Comparison of ENCODE assay signal across 14 mouse cellular contexts in the genomic region with DNA sequence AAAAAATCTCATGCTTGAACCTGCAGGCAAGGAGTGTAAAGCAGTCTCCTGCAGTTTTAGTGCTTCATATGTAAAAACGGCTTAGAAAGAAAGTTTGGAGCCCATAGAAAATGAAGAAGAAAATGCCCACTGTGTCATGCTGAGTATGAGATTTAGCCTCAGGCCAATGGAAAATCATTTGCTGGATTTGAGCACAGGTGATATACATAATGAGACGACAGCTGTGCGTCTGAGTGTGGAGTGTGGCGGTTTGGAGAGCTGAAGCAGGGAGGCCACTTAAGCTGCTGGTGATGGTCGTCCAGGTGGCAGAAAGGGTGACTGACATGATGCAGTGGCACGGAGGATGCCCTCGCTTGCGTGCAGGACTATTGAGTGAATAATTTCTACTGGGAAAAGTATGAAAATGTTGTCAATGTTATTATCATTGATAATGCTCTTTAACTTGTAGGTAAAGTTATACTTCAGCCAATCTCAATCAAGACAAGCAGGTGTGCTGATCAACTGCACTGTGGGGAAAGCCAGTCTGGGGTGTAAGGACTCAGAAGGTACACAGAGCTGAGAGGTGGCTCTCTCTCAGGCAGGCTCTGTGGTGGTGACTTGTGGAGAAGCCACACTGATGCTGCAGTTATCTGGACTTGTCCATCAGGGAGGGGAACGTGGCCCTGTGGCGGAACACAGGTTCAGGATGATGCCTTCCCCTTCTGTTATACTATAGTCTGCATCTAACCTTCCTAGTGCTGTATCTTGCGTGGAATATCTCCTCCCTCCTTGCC.
"Had no signal": no experiment of that assay in that cellular context is flagged by ENCODE, and none has a peak within 500 bp of the region (broad histone marks: within the 10 kb centered on the region; RNA-seq: fewer than 3 reads in every experiment).

No protein-coding gene starts in this region.

- H3K4me2 ChIP-seq: limb, embryonic 12.5 days; liver, embryonic 13.5 days; lung, embryonic 15.5 days had no signal

- H3K4me1 ChIP-seq: limb, embryonic 12.5 days; liver, embryonic 13.5 days; lung, embryonic 15.5 days had no signal

- H3K4me3 ChIP-seq: layer of hippocampus, adult 2 months; limb, embryonic 12.5 days; liver, embryonic 13.5 days; lung, embryonic 15.5 days had no signal

- DNase-seq: kidney, adult 18-20 months; kidney, postnatal 10 days; kidney, postnatal 4 days; liver; liver, embryonic 13.5 days; liver, postnatal 0 days; retina, postnatal 1 day; right cerebral cortex, postnatal 4 days; spleen, adult 18-20 months; thymus, adult 18-20 months; thymus, postnatal 14 days had no signal

- H3K9me3 ChIP-seq: limb, embryonic 12.5 days; liver, embryonic 13.5 days; lung, embryonic 15.5 days had no signal

- H3K27me3 ChIP-seq: limb, embryonic 12.5 days; liver, embryonic 13.5 days; lung, embryonic 15.5 days had no signal

- ATAC-seq: liver, postnatal 0 days had no signal

- H3K27ac ChIP-seq: layer of hippocampus, adult 2 months; limb, embryonic 12.5 days; liver, embryonic 13.5 days; lung, embryonic 15.5 days had no signal

- H3K36me3 ChIP-seq: limb, embryonic 12.5 days; liver, embryonic 13.5 days; lung, embryonic 15.5 days had no signal

- H3K9ac ChIP-seq: limb, embryonic 12.5 days; liver, embryonic 13.5 days; liver, postnatal 0 days; lung, embryonic 15.5 days had no signal
